Mouse (Mus musculus) erythroblast, embryonic 14.5 days (primary cell): ENCODE results near the gene Pla2g1b.

Experiments used
- GATA1 ChIP-seq: IDR thresholded peaks from 2 replicates; pipeline ENCODE4 v1.6.1; 2012; ENCODE audit warnings: low read length, inconsistent platforms, mixed read lengths
- TAL1 ChIP-seq: IDR thresholded peaks from 3 replicates; pipeline ENCODE4 v1.6.1; 2012; ENCODE audit warnings: low read length, inconsistent platforms, mixed read lengths

GRCm38 (mm10) chr5:115506454-115507201 lies 40.6 kb downstream of the Pla2g1b start, which contains the start of gene Pxn:
- TF ChIP-seq GATA1 (no peak), TAL1 (no peak)
